Mouse (Mus musculus): ENCODE measurements around the gene Arhgdig. TPM values are rescaled to one million over a fixed set of nuclear protein-coding genes. Genes with fewer than 3 reads are reported as not detected.
"Not testable (repeated sequence)": the region's sequence is repeated elsewhere in the genome, so short reads cannot be mapped to it uniquely, and the experiment has no call there.

Arhgdig gene
- polyA plus RNA-seq, 1 experiment from 2014 or later, result 133 TPM

DNA sequence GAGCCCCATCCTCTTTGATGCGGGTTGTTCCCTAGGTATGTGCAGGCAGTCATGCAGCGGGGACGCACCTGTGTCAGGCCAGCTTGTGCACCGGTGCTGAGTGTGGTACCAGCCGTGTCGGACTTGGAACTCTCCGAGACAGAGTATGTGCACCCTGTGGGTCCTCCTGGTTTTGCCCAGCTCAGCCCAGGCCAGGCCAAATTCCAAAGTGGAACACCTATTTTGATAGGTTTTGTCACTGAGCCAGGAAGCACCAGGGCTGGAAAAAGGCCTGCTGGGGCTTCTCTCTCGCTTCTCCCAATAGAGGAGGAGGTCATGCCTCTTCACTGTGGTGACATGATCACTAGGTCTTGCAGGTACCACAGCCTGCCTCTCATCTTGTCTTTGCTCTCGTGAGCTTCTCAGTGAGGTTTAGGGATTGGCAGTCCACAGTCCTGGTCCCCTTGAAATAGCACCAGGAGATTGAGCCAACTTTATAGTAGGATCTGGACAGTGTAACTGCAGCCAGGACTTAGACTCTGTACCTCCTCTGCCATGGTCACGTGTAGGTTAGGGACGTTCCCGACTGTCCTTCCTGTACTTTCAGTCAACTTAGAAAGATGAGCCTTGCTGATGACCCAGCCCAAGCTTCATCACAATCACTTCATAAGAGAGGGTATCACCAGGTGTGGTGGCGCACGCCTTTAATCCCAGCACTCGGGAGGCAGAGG lies 14.9 kb downstream of the Arhgdig start:
- no peak for ATAC-seq (ENCODE audit: low FRiP score, low TSS enrichment)
- H3K4me2 ChIP-seq (replicated peaks; ENCODE audit: low read depth), result no peak overlapping the region
- no peak overlapping the region for H3K9ac ChIP-seq (ENCODE audit: low read length)
- 93% methylated on average over 15 of the region's 15 CpGs for WGBS
- no peak for DNase-seq (ENCODE audit: low spot score)
- no peaks in the 10 kb centered on the region for H3K4me1 ChIP-seq (replicated peaks; ENCODE audit: control insufficient read depth, insufficient read depth)
- no peak overlapping the region for H3K4me3 ChIP-seq (ENCODE audit: low read depth, low read length)
- no peak for TF ChIP-seq EP300 (optimal IDR thresholded peaks at IDR 0.05)
- no peak for TF ChIP-seq CTCF (IDR thresholded peaks at IDR 0.05; ENCODE audit: low read depth)
- peaks cover 37% of the 10 kb centered on the region for H3K36me3 ChIP-seq (ENCODE audit: control insufficient read depth, insufficient read depth, low read length)
- no peaks in the 10 kb centered on the region for H3K27me3 ChIP-seq (ENCODE audit: control insufficient read depth, insufficient read depth, low read length)
- H3K27ac ChIP-seq (replicated peaks), result no peak overlapping the region
- no peaks in the 10 kb centered on the region for H3K9me3 ChIP-seq (ENCODE audit: control insufficient read depth, low read length)

DNA sequence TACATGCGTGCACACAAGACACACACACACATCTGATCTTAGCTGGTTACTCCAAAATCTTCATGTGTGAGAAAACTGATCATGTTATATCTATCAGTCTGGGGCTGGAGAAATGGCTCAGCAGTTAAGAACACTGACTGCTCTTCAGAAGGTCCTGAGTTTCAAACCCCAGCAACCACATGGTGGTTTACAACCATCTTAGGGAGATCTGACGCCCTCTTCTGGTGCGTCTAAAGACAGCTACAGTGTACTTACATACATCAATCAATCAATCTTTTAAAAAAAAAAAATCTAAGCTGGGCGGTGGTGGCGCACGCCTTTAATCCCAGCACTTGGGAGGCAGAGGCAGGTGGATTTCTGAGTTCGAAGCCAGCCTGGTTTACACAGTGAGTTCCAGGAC lies 16.1 kb downstream of the Arhgdig start:
- not testable (repeated sequence) for ATAC-seq (ENCODE audit: low FRiP score, low TSS enrichment)
- WGBS, result 86% methylated on average over 7 of the region's 7 CpGs

DNA sequence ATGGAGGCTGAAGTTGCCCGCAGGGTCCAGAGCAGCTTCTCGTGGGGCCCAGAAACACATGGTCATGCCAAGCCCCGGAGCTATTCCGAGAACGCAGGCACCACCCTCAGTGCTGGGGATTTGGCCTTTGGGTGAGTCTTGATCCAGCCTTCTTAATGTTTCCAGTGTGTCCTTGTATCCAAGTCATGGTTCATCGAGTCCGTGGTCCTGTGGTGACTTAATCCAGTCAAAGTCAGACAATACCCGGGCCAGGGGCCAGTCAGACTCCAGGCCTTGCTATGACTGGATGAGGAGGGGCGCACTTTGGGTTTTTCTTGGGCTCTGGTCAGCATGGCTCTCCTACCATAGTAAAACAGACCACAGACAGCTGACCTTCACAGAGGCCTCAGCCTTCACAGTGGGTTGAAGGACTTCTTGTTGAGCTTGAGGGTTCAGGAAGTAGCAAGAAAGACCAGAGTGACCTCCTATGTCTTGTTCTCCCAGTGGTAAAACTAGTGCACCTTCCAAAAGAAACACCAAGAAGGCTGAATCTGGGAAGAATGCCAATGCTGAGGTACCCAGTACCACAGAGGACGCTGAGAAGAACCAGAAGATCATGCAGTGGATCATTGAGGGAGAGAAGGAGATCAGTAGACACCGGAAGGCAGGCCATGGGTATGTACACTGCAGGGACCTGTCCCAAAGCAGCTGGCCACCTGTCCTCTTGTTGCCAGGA lies 19.3 kb downstream of the Arhgdig start:
- Histone ChIP-seq H3K9me3 (ENCODE audit: control insufficient read depth, low read length) (no peaks in the 10 kb centered on the region), H3K27me3 (ENCODE audit: control insufficient read depth, insufficient read depth, low read length) (no peaks in the 10 kb centered on the region), H3K36me3 (ENCODE audit: control insufficient read depth, insufficient read depth, low read length) (peaks cover 35% of the 10 kb centered on the region), H3K4me2 (replicated peaks; ENCODE audit: low read depth) (no peak overlapping the region), H3K9ac (ENCODE audit: low read length) (no peak overlapping the region), H3K4me3 (ENCODE audit: low read depth, low read length) (no peak overlapping the region), H3K4me1 (replicated peaks; ENCODE audit: control insufficient read depth, insufficient read depth) (no peaks in the 10 kb centered on the region), H3K27ac (replicated peaks) (no peak overlapping the region)
- DNase-seq (ENCODE audit: low spot score) (no peak), ATAC-seq (ENCODE audit: low FRiP score, low TSS enrichment) (no peak)
- no peak for TF ChIP-seq EP300 (optimal IDR thresholded peaks at IDR 0.05)
- TF ChIP-seq CTCF (IDR thresholded peaks at IDR 0.05; ENCODE audit: low read depth), result no peak
- WGBS, result 95% methylated on average over 11 of the region's 11 CpGs

More for the DNA sequence above, 16.1 kb downstream of the Arhgdig start:
- DNase-seq (ENCODE audit: low spot score); H3K27me3 ChIP-seq (ENCODE audit: control insufficient read depth, insufficient read depth, low read length); H3K4me2 ChIP-seq (replicated peaks; ENCODE audit: low read depth); H3K4me3 ChIP-seq (ENCODE audit: low read depth, low read length); H3K9me3 ChIP-seq (ENCODE audit: control insufficient read depth, low read length); H3K4me1 ChIP-seq (replicated peaks; ENCODE audit: control insufficient read depth, insufficient read depth); H3K27ac ChIP-seq (replicated peaks); H3K9ac ChIP-seq (ENCODE audit: low read length): not testable (repeated sequence)
- peaks cover 34% of the 10 kb centered on the region for H3K36me3 ChIP-seq (ENCODE audit: control insufficient read depth, insufficient read depth, low read length)
- peak; percentile 30; the same call in 1 of the 2 replicates for TF ChIP-seq CTCF (IDR thresholded peaks at IDR 0.05; ENCODE audit: low read depth)

DNA sequence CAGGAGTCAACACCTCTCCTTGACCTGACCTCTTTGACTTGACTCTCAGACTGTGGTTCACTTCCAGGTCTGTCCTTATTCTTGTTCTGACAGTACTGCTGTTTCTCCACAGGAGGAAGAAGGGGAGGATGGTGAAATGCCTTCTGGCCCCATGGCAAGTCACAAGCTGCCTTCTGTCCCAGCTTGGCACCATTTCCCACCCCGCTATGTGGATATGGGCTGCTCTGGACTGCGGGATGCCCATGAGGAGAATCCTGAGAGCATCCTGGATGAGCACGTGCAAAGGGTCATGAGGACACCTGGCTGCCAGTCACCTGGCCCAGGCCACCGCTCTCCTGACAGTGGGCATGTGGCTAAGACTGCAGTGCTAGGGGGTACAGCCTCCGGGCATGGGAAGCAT lies 20.0 kb downstream of the Arhgdig start:
- TF ChIP-seq CTCF (IDR thresholded peaks at IDR 0.05; ENCODE audit: low read depth), result no peak
- H3K27me3 ChIP-seq (ENCODE audit: control insufficient read depth, insufficient read depth, low read length), result no peaks in the 10 kb centered on the region
- peaks cover 33% of the 10 kb centered on the region for H3K36me3 ChIP-seq (ENCODE audit: control insufficient read depth, insufficient read depth, low read length)
- 95% methylated on average over 5 of the region's 5 CpGs for WGBS
- H3K27ac ChIP-seq (replicated peaks), result no peak overlapping the region
- ATAC-seq (ENCODE audit: low FRiP score, low TSS enrichment) (no peak), DNase-seq (ENCODE audit: low spot score) (no peak)
- no peaks in the 10 kb centered on the region for H3K4me1 ChIP-seq (replicated peaks; ENCODE audit: control insufficient read depth, insufficient read depth)
- H3K9me3 ChIP-seq (ENCODE audit: control insufficient read depth, low read length), result no peaks in the 10 kb centered on the region
- no peak overlapping the region for H3K4me3 ChIP-seq (ENCODE audit: low read depth, low read length)
- no peak overlapping the region for H3K9ac ChIP-seq (ENCODE audit: low read length)
- H3K4me2 ChIP-seq (replicated peaks; ENCODE audit: low read depth), result no peak overlapping the region

DNA sequence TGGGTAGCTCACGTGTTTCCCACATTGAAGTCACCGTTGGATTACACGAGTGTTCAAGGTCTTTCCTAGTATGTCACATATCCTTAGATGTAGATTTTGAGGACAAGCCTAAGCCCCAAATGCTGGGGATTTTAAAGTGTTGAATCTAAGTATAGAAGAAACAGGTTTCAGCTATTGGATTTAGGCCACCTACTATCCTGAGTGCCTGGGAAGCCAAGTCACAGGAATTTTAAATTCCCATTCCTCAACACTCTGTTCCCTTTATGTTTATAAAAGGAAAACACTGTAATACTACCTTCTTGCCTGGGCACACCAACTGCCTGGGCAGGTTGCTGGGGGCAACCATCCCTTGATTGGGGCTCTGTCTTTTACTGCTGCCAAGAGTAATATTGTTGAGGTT lies 26.4 kb downstream of the Arhgdig start:
- ATAC-seq (ENCODE audit: low FRiP score, low TSS enrichment) (no peak), DNase-seq (ENCODE audit: low spot score) (no peak)
- no peaks in the 10 kb centered on the region for H3K4me1 ChIP-seq (replicated peaks; ENCODE audit: control insufficient read depth, insufficient read depth)
- H3K9ac ChIP-seq (ENCODE audit: low read length), result no peak overlapping the region
- H3K4me3 ChIP-seq (ENCODE audit: low read depth, low read length), result no peak overlapping the region
- no peak overlapping the region for H3K27ac ChIP-seq (replicated peaks)
- H3K4me2 ChIP-seq (replicated peaks; ENCODE audit: low read depth), result no peak overlapping the region
- peaks cover 10% of the 10 kb centered on the region for H3K36me3 ChIP-seq (ENCODE audit: control insufficient read depth, insufficient read depth, low read length)
- no peaks in the 10 kb centered on the region for H3K27me3 ChIP-seq (ENCODE audit: control insufficient read depth, insufficient read depth, low read length)
- no peaks in the 10 kb centered on the region for H3K9me3 ChIP-seq (ENCODE audit: control insufficient read depth, low read length)
- TF ChIP-seq EP300 (optimal IDR thresholded peaks at IDR 0.05) (no peak), CTCF (IDR thresholded peaks at IDR 0.05; ENCODE audit: low read depth) (no peak)
- 89% methylated on average over 3 of the region's 3 CpGs for whole genome bisulfite sequencing

DNA sequence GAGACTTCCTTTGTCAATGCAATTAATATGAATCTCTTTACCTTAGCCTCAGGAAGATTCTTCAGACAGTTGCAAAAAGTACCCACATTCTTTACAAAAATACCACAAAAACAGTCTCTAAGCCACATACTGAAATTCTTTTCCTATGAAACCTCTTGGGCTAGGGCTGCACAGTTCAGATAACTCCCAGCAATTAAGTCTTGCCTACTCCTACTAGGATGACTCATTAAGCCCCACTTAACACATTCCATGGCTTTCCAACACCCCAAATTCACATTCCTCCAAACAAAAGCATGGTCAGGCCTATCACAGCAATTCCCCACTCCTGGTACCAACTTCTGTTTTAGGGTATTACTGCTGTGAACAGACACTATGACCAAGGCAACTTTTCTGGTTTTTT lies 29.0 kb downstream of the Arhgdig start:
- Histone ChIP-seq H3K9me3 (ENCODE audit: control insufficient read depth, low read length) (no peaks in the 10 kb centered on the region), H3K9ac (ENCODE audit: low read length) (no peak overlapping the region), H3K27ac (replicated peaks) (no peak overlapping the region), H3K4me2 (replicated peaks; ENCODE audit: low read depth) (no peak overlapping the region), H3K36me3 (ENCODE audit: control insufficient read depth, insufficient read depth, low read length) (peaks cover 7% of the 10 kb centered on the region), H3K4me1 (replicated peaks; ENCODE audit: control insufficient read depth, insufficient read depth) (no peaks in the 10 kb centered on the region), H3K4me3 (ENCODE audit: low read depth, low read length) (no peak overlapping the region), H3K27me3 (ENCODE audit: control insufficient read depth, insufficient read depth, low read length) (no peaks in the 10 kb centered on the region)
- ATAC-seq (ENCODE audit: low FRiP score, low TSS enrichment), result no peak
- TF ChIP-seq EP300 (optimal IDR thresholded peaks at IDR 0.05) (no peak), CTCF (IDR thresholded peaks at IDR 0.05; ENCODE audit: low read depth) (no peak)
- DNase-seq (ENCODE audit: low spot score), result no peak

Data from stomach, postnatal 0 days (tissue).